Mouse (Mus musculus): ENCODE measurements around the gene Pcgf1.

DNA sequence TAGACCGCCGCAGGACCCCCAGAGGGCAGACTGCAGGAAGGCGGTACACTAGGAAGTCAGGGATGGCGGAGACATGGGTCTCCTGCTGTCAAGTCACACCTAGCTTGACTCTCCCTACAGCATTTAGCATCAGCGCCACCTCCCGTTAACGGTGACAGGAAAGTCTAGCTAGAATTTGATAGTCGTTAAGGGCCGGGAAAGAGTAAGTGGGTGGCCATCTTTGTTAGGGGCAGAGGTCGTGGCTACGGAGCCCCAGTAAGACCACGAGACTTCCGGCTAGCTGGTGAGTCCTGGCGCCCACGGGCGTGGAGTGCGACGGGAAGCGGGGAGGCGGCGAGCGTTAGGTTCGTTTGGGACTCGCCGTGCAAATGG is 23.6 kb downstream of the Pcgf1 start, which contains the start of the genes Ccdc142 and Gm42688:
- no peak for TF ChIP-seq FOSL1 (IDR thresholded peaks at IDR 0.05; ENCODE audit: insufficient read depth, low read length, poor library complexity, severe bottlenecking)
- no peak for TF ChIP-seq MAX (IDR thresholded peaks at IDR 0.05)
